Mouse (Mus musculus) stomach, postnatal 0 days (tissue): ENCODE measurements around the gene Fgfr2.

Experiments
- CTCF ChIP-seq: IDR thresholded peaks from 2 replicates; pipeline ENCODE4 v1.5.1; 2016; ENCODE audit warnings: antibody characterized with exemption, low read depth, mild to moderate bottlenecking, moderate library complexity
- EP300 ChIP-seq: optimal IDR thresholded peaks from 2 replicates; pipeline ENCODE3; 2016; ENCODE audit warnings: antibody characterized with exemption

- TF ChIP-seq CTCF, result no peak
- TF ChIP-seq EP300, result no peak
Measured at GRCm38 (mm10) chr7:131628846-131629391, 1494.2 kb downstream of the Fgfr2 start.
